In the genomic region with DNA sequence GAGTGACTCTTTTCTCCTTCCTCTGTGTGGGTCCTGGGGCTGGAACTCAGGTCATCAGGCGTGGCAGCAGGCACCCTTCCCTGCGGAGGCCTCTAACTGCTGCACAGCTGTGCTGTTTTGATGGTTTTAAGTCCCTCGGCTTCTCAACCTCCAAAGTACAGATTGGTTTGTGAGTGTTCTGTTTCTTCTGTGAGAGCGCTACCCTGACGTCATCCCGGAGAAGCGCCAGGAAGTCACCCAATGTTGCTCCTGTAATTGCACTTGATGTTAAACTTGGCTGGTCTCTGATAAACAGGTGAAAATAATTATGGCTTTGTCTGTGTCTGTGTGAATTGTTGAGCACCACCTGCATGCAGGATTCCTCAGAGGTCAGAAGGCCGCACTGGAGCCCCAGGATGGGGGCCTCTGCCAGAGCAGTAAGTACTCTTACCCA, we compare ENCODE assay signal across 8 mouse cellular contexts. TPM values are rescaled to one million over a fixed set of nuclear protein-coding genes. Genes with fewer than 3 reads are reported as not detected.
DNase-seq lines count a peak whose midpoint lies in the region; ATAC-seq and TF ChIP-seq lines count a peak whose summit lies in the region.

No protein-coding gene starts in this region.

- H3K36me3 ChIP-seq in forebrain, postnatal 0 days (ENCODE audit: insufficient read depth), result no peaks in the 10 kb centered on the region

- no peak overlapping the region for H3K27ac ChIP-seq in forebrain, postnatal 0 days (ENCODE audit: low read depth, low read length)

- 79% methylated on average over 8 of the region's 8 CpGs for WGBS in forebrain, postnatal 0 days

- no peak for ATAC-seq in megakaryocyte-erythroid progenitor cell, adult 5-6 weeks (replicated peaks; ENCODE audit: low FRiP score, low TSS enrichment, poor library complexity, severe bottlenecking)
- ATAC-seq in forebrain, postnatal 0 days, result no peak

- H3K4me1 ChIP-seq in forebrain, postnatal 0 days (ENCODE audit: insufficient read depth), result no peaks in the 10 kb centered on the region

- H3K27me3 ChIP-seq in forebrain, postnatal 0 days (ENCODE audit: insufficient read depth, low read length), result no peaks in the 10 kb centered on the region

- H3K4me2 ChIP-seq in forebrain, postnatal 0 days (ENCODE audit: low read depth), result no peak overlapping the region

- DNase-seq in adrenal gland, postnatal 14 days, result peak; percentile 46
- no peak for DNase-seq in adrenal gland, adult 8-10 months
- DNase-seq in forelimb bud, embryonic 11.5 days (ENCODE audit: low read depth, low spot score), result peak; percentile 16
- peak; percentile 54 for DNase-seq in induced T-regulatory cell, adult 2 months (ENCODE audit: low read depth)
- peak; percentile 24 for DNase-seq in mesoderm, embryonic 11.5 days (ENCODE audit: low read depth, low spot score)
- DNase-seq in left cerebral cortex, postnatal 25 days (ENCODE audit: low spot score in 2 of 2), result no peak
- no peak for DNase-seq in forebrain, postnatal 0 days

- H3K9ac ChIP-seq in forebrain, postnatal 0 days, result no peak overlapping the region

- no peak for TF ChIP-seq CTCF in forebrain, postnatal 0 days (IDR thresholded peaks at IDR 0.05; ENCODE audit: low read depth)

- intact Hi-C loops in left cerebral cortex, postnatal 25 days (cut with DNase I), result no loop called here

- H3K9me3 ChIP-seq in forebrain, postnatal 0 days (ENCODE audit: low read length), result no peaks in the 10 kb centered on the region

- no peak overlapping the region for H3K4me3 ChIP-seq in forebrain, postnatal 0 days (ENCODE audit: low read depth, low read length)

RNA-seq across cellular contexts. Expression of a gene that starts 31.4 kb away (rescaled TPM):
- 89.2 and 93.5 TPM in 2 replicates for total RNA-seq in adrenal gland, postnatal 14 days (2021)
- 100 to 1,000 TPM; 155 to 228 (median 174) TPM for total RNA-seq in adrenal gland, adult 8-10 months (2022)
- 10 to 100 TPM; 30.2 to 31.4 TPM for total RNA-seq in left cerebral cortex, postnatal 25 days (2021)
- 46.1 and 58.9 TPM in 2 replicates for total RNA-seq in megakaryocyte-erythroid progenitor cell, adult 5-6 weeks (2014; fragmentation: Nextera tagmentation)
- total RNA-seq in megakaryocyte-erythroid progenitor cell, adult 5-6 weeks (2017), result 78.3 and 96.8 TPM in 2 replicates
- total RNA-seq in forebrain, postnatal 0 days (2014; rRNA removed), result 32.5 and 38.7 TPM in 2 replicates
- polyA plus RNA-seq in forebrain, postnatal 0 days (2015; fragmentation: Nextera tagmentation; extraction: Ambion mirVana), result 17.4 and 18.8 TPM in 2 replicates

RNA-seq across cellular contexts. Expression of a gene that starts 51.0 kb away (rescaled TPM):
- total RNA-seq in adrenal gland, postnatal 14 days (2021), result 61.7 and 63.1 TPM in 2 replicates
- total RNA-seq in adrenal gland, adult 8-10 months (2022), result 10 to 100 TPM; 44.7 to 90.5 (median 59.6) TPM
- 10 to 100 TPM; 18.6 to 22.0 TPM for total RNA-seq in left cerebral cortex, postnatal 25 days (2021)
- total RNA-seq in megakaryocyte-erythroid progenitor cell, adult 5-6 weeks (2014; fragmentation: Nextera tagmentation), result 2.7 and 8.0 TPM in 2 replicates
- 1.2 and 5.9 TPM in 2 replicates for total RNA-seq in megakaryocyte-erythroid progenitor cell, adult 5-6 weeks (2017)
- 56.2 and 63.5 TPM in 2 replicates for total RNA-seq in forebrain, postnatal 0 days (2014; rRNA removed)
- polyA plus RNA-seq in forebrain, postnatal 0 days (2015; fragmentation: Nextera tagmentation; extraction: Ambion mirVana), result 21.0 and 27.0 TPM in 2 replicates

Comparison
In these comparisons a context has a peak if more than half of its experiments do, and no peak if none do; other contexts are left out.
1. DNase-seq: peak in adrenal gland, postnatal 14 days (single experiment), forelimb bud, embryonic 11.5 days (single experiment), induced T-regulatory cell, adult 2 months (single experiment) and mesoderm, embryonic 11.5 days (single experiment); none in adrenal gland, adult 8-10 months (single experiment), left cerebral cortex, postnatal 25 days (0 of 2) and forebrain, postnatal 0 days (single experiment).